Mouse (Mus musculus) MEL-GATA-1-ER (cell line): ENCODE data around the gene Pou3f1.

Source experiments
- DNase-seq: peaks from one replicate; pipeline ENCODE4 v3.0.0-alpha.2; 2012; ENCODE audit warnings: low read depth; ENCODE audit errors: extremely low read depth

Pou3f1 gene

GRCm38 (mm10) chr4:124656854-124657650 is 445 bp downstream of the Pou3f1 start:
- no peak for DNase-seq

DNA sequence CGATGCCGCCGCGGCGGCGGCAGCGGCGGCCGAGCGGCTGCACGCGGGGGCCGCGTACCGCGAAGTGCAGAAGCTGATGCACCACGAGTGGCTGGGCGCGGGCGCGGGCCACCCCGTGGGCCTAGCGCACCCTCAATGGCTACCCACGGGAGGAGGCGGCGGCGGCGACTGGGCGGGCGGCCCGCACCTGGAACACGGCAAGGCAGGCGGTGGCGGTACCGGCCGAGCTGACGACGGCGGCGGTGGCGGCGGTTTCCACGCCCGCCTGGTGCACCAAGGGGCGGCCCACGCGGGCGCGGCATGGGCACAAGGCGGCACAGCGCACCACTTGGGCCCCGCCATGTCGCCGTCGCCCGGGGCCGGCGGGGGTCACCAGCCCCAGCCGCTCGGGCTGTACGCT is 1.2 kb downstream of the Pou3f1 start:
- no peak for DNase-seq

GRCm38 (mm10) chr4:124658412-124658851 is 1.8 kb downstream of the Pou3f1 start:
- no peak for DNase-seq

DNA sequence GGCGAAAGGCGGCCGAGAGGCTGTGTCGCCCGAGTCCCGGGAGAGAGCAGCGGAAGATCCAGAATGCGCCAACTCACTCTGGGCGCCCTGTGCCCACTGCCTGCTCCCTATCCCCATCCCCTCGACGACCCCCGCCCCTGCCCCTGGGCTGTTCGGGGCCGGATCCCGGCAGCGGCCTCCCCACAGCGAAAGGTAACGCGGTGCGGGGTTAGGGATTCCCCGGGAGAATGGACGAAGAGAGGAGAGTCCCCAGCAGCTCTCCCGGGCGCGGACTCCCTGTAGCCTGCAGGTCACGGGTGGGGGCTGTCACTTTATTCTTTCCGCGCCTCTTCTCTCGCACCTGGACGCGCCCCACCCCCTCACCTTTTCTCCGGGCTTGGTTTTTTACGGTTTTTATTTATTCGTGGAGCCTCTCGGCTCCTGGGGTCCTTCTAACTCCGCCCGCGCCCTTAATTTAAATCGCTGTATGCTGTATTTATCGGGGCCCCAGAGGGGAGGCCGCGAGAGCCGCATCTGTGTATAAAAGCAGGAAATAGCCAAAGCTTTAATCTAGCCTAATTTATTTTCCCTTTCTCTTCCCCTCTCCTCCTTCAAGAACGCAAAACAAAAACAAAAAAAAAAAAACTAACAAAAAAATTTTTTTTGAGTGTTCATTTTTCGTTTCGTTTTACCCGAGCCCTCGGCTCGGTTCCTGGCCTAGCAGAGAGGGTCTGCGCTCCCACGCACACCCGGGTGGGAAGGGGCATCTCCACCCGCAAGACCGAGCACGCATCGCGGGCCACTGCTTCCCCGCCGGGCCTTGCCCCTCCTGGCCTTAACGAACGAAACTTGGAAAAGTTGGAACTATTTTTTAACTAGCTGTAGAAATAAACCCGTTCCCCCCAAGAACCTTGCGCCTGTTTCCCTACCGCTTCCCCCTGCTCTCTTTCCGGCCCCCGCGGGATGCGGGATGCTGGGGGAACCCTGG is 2.9 kb downstream of the Pou3f1 start:
- no peak for DNase-seq

DNA sequence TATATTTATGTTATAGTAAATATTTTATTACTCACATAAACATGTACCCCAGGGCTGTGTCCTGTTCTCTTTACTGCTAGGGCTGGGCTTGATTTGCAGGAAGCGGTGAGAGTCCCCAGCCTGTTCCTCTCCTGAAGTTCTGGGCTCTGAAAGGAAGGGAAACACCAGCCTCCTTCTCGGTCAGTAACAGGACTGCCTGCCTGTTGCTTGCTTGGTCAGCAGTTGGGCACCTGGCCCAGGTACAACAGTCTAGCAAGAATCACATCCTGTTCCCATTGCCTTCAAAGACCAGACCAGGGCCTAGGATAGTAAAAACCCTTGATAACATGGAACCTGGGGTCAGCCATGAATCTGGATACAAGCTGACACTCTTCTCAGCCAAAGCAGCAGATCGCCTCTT is 4.0 kb downstream of the Pou3f1 start:
- no peak for DNase-seq

DNA sequence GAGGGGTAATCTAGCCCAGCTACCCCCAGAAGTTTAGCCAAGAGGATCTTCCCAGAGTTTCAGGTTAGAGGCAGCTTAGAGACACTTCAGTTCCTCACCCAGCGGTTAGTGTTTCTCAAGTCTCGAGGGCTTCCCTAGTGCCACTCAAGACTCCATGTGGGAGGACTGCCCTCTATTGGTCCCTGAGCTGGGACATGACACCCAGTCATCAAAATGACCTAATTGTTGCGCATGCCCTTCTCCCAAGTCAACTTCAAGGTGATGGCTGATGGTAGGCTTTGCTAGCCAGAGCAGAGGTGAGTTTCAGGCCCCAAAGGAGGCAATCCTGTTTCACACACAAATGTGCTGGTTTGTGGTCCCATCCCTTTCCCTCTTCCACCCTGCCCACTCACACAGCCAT is 6.4 kb downstream of the Pou3f1 start:
- DNase-seq, result no peak

DNA sequence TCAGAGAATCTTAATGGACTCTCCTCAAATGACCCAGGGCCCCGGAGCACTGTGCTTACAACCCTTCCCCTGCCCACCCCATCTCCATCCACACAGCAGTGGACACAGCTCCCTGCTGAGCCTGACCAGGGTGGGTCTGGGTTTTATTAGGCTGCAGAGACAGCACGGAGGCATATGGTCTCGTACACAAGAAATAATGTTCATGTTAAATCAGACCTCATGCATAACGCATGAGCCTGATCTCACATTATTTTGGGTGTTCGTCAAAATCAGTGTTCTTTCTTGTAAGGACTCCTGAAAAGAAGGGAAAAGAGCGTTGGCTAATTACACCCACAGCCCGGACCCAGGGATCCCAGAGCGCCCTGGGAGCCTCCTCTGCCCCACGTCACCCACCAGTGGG is 7.6 kb downstream of the Pou3f1 start:
- no peak for DNase-seq

- no peak for DNase-seq
These were observed 8.0 kb downstream of the Pou3f1 start for GRCm38 (mm10) chr4:124664604-124665003.

DNA sequence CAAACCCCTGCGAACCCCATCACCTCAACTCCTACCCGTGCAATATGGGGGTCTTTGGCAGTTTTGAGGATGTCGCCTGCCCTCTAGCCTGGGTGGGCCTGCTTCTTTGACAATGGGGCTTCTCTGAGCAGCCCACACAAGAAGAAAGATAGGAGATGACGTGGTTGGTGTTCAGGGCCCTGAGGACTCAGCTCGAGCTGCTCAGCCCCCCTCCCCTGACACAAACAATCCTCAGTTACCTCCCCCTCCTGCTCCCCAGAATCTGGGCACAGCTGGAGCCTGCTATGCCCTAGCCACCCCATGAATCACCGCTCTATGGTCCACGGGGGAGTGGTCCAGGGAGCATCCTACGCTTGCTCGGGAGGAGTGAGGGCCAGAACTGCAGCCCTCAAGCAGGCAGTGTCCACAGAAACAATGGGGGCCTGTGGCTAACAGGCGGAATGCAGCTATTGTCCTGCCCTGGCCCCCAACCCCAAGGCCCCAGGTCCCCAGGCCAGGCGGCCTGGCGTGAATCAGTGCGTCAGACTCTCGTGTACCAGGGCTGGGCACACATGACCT is 10.9 kb downstream of the Pou3f1 start:
- DNase-seq, result no peak

DNA sequence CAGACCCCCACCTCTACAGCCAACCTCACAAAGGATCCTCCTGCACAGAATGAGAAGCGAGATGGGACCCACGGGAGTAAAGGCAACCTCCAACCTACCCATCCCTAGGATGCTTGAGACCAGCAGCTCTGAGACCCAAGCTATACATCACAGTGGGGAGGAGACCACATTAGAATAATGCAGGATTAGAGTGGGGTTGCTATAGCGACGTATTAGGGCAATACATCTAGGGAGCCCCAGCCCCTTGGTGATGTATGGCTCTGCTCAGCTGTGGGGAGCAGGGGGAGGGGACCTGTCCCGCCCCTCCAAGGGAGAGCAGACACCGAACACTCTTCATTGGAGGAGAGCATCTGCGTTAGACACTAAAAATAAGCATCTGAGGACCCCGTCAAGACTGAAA is 11.5 kb downstream of the Pou3f1 start:
- no peak for DNase-seq

- no peak for DNase-seq
These were observed 13.6 kb downstream of the Pou3f1 start for GRCm38 (mm10) chr4:124670232-124670631.

- DNase-seq, result no peak
These were observed 15.0 kb downstream of the Pou3f1 start for GRCm38 (mm10) chr4:124671583-124671982.

DNA sequence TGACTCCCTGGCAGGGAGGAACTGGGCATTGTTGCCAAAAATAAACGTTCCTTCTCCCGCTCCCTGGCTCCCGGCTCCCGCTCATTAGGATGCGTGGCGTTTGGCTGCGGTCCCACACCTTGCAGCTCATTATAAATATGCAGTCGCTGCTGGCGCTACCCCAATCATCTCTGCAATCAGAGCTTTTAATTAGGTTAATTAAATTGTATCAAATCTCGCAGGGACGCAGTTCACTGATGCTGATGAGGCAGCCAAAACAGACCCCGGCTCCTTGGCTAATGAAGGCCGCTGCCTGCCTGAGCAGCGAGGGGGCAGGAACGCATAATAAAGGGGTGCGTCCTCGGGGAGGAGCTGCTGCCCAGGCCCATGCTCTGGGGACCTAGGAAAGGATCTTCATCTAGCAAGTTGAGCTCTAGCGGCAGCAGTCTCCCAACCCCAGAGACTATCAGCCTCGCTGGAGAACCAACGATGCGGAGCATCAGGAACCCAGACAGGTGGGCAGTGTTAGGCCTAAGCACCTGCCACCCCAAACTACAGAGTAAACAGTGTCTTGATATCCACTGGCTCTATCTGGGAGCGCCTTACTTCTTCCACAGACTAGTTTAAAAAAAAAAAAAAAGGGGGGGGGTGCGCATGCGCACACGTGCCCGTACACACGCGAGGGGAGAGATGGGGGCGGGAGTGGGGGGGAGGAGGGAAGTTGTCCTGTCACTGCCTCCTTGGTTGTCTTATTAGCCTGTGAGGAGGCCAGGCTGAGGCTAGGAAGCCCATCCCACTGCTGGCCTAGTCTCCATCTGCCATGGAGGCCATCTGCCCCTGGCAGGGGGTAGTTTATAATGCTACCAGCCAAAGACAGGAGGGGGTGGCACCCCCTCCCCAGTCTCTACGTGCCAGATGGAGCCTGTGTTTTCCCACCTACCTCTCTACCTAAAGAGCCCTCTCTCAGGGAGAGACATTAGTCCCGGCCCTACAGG is 16.0 kb downstream of the Pou3f1 start:
- DNase-seq, result no peak

DNA sequence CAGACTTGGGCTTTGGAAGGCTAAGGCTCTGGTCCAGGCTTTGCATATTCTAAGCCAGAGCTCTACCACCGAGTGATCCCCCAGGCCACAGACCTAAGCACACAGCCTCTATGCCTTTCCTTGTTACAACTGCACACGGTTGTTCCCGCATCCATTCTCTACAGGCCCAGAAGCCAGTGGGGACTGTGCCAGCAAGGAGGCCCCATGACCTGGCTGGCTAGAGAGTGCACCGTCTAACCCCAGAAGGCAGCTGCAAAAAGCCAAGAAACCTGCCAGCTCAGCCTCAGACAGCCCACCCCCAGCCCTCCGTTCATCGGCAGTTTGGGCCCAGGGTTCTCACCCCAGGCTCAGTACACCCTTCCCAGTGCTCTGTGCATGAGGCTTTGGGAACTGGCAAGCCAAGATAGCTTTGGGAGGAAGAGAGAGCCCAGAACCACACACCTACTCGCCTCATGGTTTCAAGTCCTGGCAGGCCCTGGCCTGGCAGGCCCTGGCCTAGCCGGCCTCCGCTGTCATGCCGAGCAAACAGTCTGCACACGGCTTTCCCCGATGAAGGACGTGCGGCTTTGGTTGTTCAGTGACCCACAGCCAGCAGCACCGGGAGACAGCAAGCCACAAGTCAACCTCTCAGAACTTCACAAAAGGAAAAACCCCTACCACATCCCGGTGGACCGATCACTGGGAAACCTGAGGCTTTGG is 17.9 kb downstream of the Pou3f1 start:
- no peak for DNase-seq

DNA sequence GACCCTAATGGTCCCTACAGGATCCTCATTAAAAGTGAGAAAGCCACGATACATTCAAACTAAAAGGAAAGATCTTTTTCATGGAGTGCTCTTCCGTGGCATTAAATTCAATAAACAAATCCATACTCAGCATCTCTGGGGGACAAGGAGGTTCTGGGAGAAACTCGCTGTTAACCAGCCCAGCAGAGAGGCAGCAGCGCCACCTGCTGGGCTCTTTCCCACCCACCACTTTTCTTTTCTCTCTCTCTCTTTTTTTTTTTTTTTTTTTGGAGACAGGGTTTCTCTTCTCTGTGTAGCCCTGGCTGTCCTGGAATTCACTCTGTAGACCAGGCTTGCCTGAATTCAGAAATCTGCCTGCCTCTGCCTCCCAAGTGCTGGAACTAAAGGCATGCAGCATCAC is 18.4 kb downstream of the Pou3f1 start:
- DNase-seq, result no peak

DNA sequence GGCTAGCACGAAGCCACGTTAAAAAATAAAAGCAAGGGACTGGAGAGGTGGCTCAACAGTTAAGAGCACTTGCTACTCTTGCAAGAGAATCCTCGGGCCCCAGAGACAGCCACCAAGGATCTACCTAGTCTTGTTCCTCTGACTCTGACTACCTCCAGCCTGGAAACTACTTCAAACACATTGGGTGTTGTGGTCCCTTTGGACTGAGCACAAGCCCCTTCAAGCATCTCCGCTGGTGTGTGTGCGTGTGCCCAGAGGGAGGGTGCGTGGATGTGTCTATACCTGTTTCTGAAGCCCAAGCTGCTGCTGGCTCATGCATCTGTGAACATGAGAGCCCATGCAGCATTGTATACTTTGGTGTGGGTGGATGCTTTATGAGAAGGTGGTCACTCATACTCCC is 19.4 kb downstream of the Pou3f1 start:
- DNase-seq, result no peak

DNA sequence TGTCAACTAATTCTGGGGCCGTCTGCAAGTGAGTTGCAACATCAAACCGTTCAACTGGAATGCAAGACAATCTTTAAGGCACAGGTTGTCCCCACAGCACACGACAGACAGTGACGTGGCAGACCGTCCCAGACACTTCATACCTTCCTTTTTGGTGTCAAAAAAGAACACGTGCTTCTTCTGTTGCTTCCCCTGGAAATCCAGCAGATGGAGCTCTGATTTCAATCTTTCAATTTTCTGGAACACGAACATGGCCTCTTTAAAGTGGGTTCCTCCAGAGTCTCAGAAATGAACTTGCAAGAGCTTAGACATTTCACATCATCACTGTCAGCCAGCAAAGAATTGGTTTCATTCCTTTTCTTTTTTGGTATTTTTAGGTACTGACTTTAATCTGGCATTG is 25.7 kb downstream of the Pou3f1 start:
- DNase-seq, result no peak

GRCm38 (mm10) chr4:124683474-124683873 is 26.9 kb downstream of the Pou3f1 start:
- DNase-seq, result no peak

GRCm38 (mm10) chr4:124685004-124685403 is 28.4 kb downstream of the Pou3f1 start:
- DNase-seq, result no peak

- no peak for DNase-seq
These were observed 28.8 kb downstream of the Pou3f1 start for GRCm38 (mm10) chr4:124685453-124685852.
